Mouse (Mus musculus) MEL (cell line): ENCODE data around the gene Il6st. TPM values are rescaled to one million over a fixed set of nuclear protein-coding genes. Genes with fewer than 3 reads are reported as not detected.
A peak's percentile ranks its signal among the peaks of the same experiment; 100 is the strongest.

Source experiments
- DNase-seq: peaks from one replicate; pipeline ENCODE4 v3.0.0; 2011; ENCODE audit warnings: low read depth, low spot score
- H3K27ac ChIP-seq: 2 replicates; pipeline ENCODE4 v1.5.1; 2012; ENCODE audit warnings: low read depth, mild to moderate bottlenecking, control low read depth, low read length, moderate library complexity; ENCODE audit not compliant: control insufficient read depth
- H3K27me3 ChIP-seq, 2 experiments: fragments of 150-350 bp in 1 of 2; sonication (generic) in 1 of 2; 2 replicates each; pipeline ENCODE4 v1.6.1; 2012; ENCODE audit warnings: low read length in 2 of 2, mild to moderate bottlenecking in 2 of 2, improper control_type of control experiment in 1 of 2, moderate library complexity in 1 of 2; ENCODE audit not compliant: insufficient read depth in 2 of 2, control insufficient read depth in 1 of 2
- H3K36me3 ChIP-seq, 2 experiments: 2 replicates each; pipeline ENCODE4 v1.6.1; 2012 to 2014; ENCODE audit warnings: low read length in 2 of 2, improper control_type of control experiment in 1 of 2, inconsistent platforms in 1 of 2, mild to moderate bottlenecking in 1 of 2; ENCODE audit not compliant: insufficient read depth in 2 of 2, control insufficient read depth in 1 of 2
- H3K4me1 ChIP-seq, 2 experiments: fragments of 150-350 bp in 1 of 2; sonication (generic) in 1 of 2; 2 replicates each; pipeline ENCODE4 v1.6.1; 2012; ENCODE audit warnings: low read length in 2 of 2, improper control_type of control experiment in 1 of 2, mild to moderate bottlenecking in 1 of 2; ENCODE audit not compliant: insufficient read depth in 2 of 2, control insufficient read depth in 1 of 2
- H3K4me3 ChIP-seq, 2 experiments: fragments of 150-350 bp in 1 of 2; sonication (generic) in 1 of 2; 2 replicates each; pipeline ENCODE4 v1.5.1; 2012; ENCODE audit warnings: low read depth in 2 of 2, low read length in 2 of 2, mild to moderate bottlenecking in 2 of 2, moderate library complexity in 2 of 2, control low read depth in 1 of 2, improper control_type of control experiment in 1 of 2; ENCODE audit not compliant: control insufficient read depth in 1 of 2, insufficient read depth in 1 of 2
- H3K79me2 ChIP-seq: 2 replicates; pipeline ENCODE4 v1.6.1; 2012; ENCODE audit warnings: mild to moderate bottlenecking, low read length, moderate library complexity; ENCODE audit not compliant: control insufficient read depth, poor library complexity, insufficient read depth
- H3K9ac ChIP-seq: 2 replicates; pipeline ENCODE4 v1.6.1; 2012; ENCODE audit warnings: low read depth, mild to moderate bottlenecking, control low read depth, low read length, moderate library complexity; ENCODE audit not compliant: control insufficient read depth, poor library complexity, severe bottlenecking
- H3K9me3 ChIP-seq: fragments of 150-350 bp; sonication (generic); replicated peaks from 2 replicates; pipeline ENCODE4 v1.6.1; 2012; ENCODE audit warnings: mild to moderate bottlenecking, low read length, improper control_type of control experiment, moderate library complexity; ENCODE audit not compliant: insufficient read depth
- BHLHE40 ChIP-seq: IDR thresholded peaks from 2 replicates; pipeline ENCODE4 v1.6.1; 2012; ENCODE audit warnings: low read depth, mild to moderate bottlenecking, inconsistent platforms, low read length, improper control_type of control experiment, borderline replicate concordance
- CHD2 ChIP-seq: IDR thresholded peaks from 2 replicates; pipeline ENCODE4 v1.6.1; 2011; ENCODE audit warnings: low read length, improper control_type of control experiment
- EP300 ChIP-seq, 2 experiments: IDR thresholded peaks; 2 replicates each; pipeline ENCODE4 v1.6.1; 2011; ENCODE audit warnings: improper control_type of control experiment in 2 of 2, low read length in 2 of 2, low read depth in 1 of 2, mild to moderate bottlenecking in 1 of 2
- ETS1 ChIP-seq: IDR thresholded peaks from 2 replicates; pipeline ENCODE4 v1.6.1; 2012; ENCODE audit warnings: low read depth, mild to moderate bottlenecking, inconsistent platforms, low read length, improper control_type of control experiment, moderate library complexity
- GATA1 ChIP-seq: IDR thresholded peaks from 2 replicates; pipeline ENCODE4 v1.6.1; 2011; ENCODE audit warnings: low read depth, low read length, improper control_type of control experiment
- JUND ChIP-seq: IDR thresholded peaks from 2 replicates; pipeline ENCODE4 v1.6.1; 2011; ENCODE audit warnings: low read depth, mild to moderate bottlenecking, improper control_type of control experiment, low read length
- MAX ChIP-seq: IDR thresholded peaks from 2 replicates; pipeline ENCODE4 v1.6.1; 2011; ENCODE audit warnings: low read length, improper control_type of control experiment
- MAZ ChIP-seq: IDR thresholded peaks from 2 replicates; pipeline ENCODE4 v1.6.1; 2012; ENCODE audit warnings: low read depth, mild to moderate bottlenecking, inconsistent platforms, low read length, improper control_type of control experiment
- POLR2AphosphoS5 ChIP-seq: IDR thresholded peaks from 2 replicates; pipeline ENCODE4 v1.6.1; 2012; ENCODE audit warnings: low read depth, borderline replicate concordance, mild to moderate bottlenecking, inconsistent platforms, low read length, moderate library complexity, mixed read lengths
- RCOR1 ChIP-seq: IDR thresholded peaks from 2 replicates; pipeline ENCODE4 v1.6.1; 2012; ENCODE audit warnings: low read depth, mild to moderate bottlenecking, inconsistent platforms, low read length, improper control_type of control experiment
- SIN3A ChIP-seq: IDR thresholded peaks from 2 replicates; pipeline ENCODE4 v1.6.1; 2012; ENCODE audit warnings: low read length, improper control_type of control experiment, inconsistent platforms
- TAL1 ChIP-seq: IDR thresholded peaks from 2 replicates; pipeline ENCODE4 v1.6.1; 2012; ENCODE audit warnings: mild to moderate bottlenecking, inconsistent platforms, low read length, moderate library complexity, mixed read lengths
- TBP ChIP-seq: IDR thresholded peaks from 2 replicates; pipeline ENCODE4 v1.8.0; 2011; ENCODE audit warnings: low read depth, low read length, improper control_type of control experiment
- USF1 ChIP-seq: IDR thresholded peaks from 2 replicates; pipeline ENCODE4 v1.6.1; 2014; ENCODE audit warnings: low read depth, mild to moderate bottlenecking, inconsistent platforms, low read length, improper control_type of control experiment, moderate library complexity
- USF2 ChIP-seq, 2 experiments: IDR thresholded peaks; 2 replicates each; pipeline ENCODE4 v1.6.1; 2011 to 2012; ENCODE audit warnings: improper control_type of control experiment in 2 of 2, low read length in 2 of 2, borderline replicate concordance in 1 of 2, inconsistent platforms in 1 of 2, low read depth in 1 of 2, mild to moderate bottlenecking in 1 of 2; ENCODE audit not compliant: insufficient read depth in 1 of 2
- polyA plus RNA-seq, 2 experiments: library from polyadenylated mRNA; stranded (reverse) in 1 of 2; unstranded in 1 of 2; fragments of >175 nt in 1 of 2; fragments of >200 nt in 1 of 2; gene quantifications; 2 replicates each; pipeline versions ENCODE4 v1.2.1 to v1.2.4; 2012; ENCODE audit warnings: low replicate concordance in 2 of 2, low read depth in 1 of 2; ENCODE audit not compliant: insufficient read length in 2 of 2, insufficient read depth in 1 of 2, missing spikeins in 1 of 2
- total RNA-seq: library from RNA; depleted of rRNA; stranded (reverse); fragments of 300-350 nt; gene quantifications from 2 replicates; pipeline ENCODE4 v1.2.3, GENCODE M21; 2012

The Il6st gene
- total and polyA plus RNA-seq, 3 experiments, result 1.7 to 3.7 TPM; not detected in 1

- TF ChIP-seq GATA1 (0 out of 2 replicates have a peak, but pooled peaks have one; percentile 3), MAZ (0 out of 2 replicates have a peak, but pooled peaks have one; percentile 32), CHD2 (no peak), BHLHE40 (0 out of 2 replicates have a peak, but pooled peaks have one; percentile 25), POLR2AphosphoS5 (no peak), MAX (no peak), EP300 (IDR thresholded peaks at IDR 0.05; ENCODE audit: low read depth in 1 of 2, low read length in 2 of 2) (peak; percentile 83 to 96), USF2 (IDR thresholded peaks at IDR 0.05; ENCODE audit: borderline replicate concordance in 1 of 2, insufficient read depth in 1 of 2, low read depth in 1 of 2, low read length in 2 of 2) (no peak), RCOR1 (peak; percentile 90)
Observed at GRCm38 (mm10) chr13:112551641-112552548, 88.0 kb downstream of the Il6st start (continued).

GRCm38 (mm10) chr13:112553304-112553703, 89.4 kb downstream of the Il6st start:
- no peak overlapping the region for H3K27ac ChIP-seq
- no peak overlapping the region for H3K9ac ChIP-seq
- no peaks in the 10 kb centered on the region; the same call in 1 of the 2 replicates for H3K9me3 ChIP-seq
- no peak overlapping the region for H3K4me3 ChIP-seq
- H3K79me2 ChIP-seq, result no peaks in the 10 kb centered on the region
- peaks cover 9 to 13% of the 10 kb centered on the region in 2 experiments for H3K4me1 ChIP-seq
- no peaks in the 10 kb centered on the region for H3K27me3 ChIP-seq
- DNase-seq, result no peak
- TF ChIP-seq SIN3A, result no peak
- no peak for TF ChIP-seq TAL1
- peak; percentile 61; the same call in 1 of the 2 replicates for TF ChIP-seq USF1
- no peak for TF ChIP-seq ETS1
- no peak for TF ChIP-seq TBP
- TF ChIP-seq POLR2AphosphoS5, result no peak
- TF ChIP-seq MAX, result no peak
- peak in 1 of 2 experiments; percentile 27; a peak in 1 of 4 replicates for TF ChIP-seq USF2 (IDR thresholded peaks at IDR 0.05; ENCODE audit: borderline replicate concordance in 1 of 2, insufficient read depth in 1 of 2, low read depth in 1 of 2, low read length in 2 of 2)
- no peak for TF ChIP-seq RCOR1
- no peak for TF ChIP-seq JUND
- peaks cover 0 to 8% of the 10 kb centered on the region in 2 experiments; a peak in 2 of 4 replicates for H3K36me3 ChIP-seq
